Mouse (Mus musculus) lung, adult 2 months (tissue): ENCODE data around the gene Smad6. TPM values are rescaled to one million over a fixed set of nuclear protein-coding genes. Genes with fewer than 3 reads are reported as not detected.
A peak's percentile ranks its signal among the peaks of the same experiment; 100 is the strongest.

Source experiments
- DNase-seq: peaks from one replicate; pipeline ENCODE4 v3.0.0; 2022
- H3K4me1 ChIP-seq: fragments of 200-500 bp; 2 replicates; pipeline ENCODE4 v1.6.1; 2011; ENCODE audit warnings: low read length; ENCODE audit not compliant: control insufficient read depth, insufficient read depth
- H3K4me3 ChIP-seq: fragments of 200-500 bp; replicated peaks from 2 replicates; pipeline ENCODE3; 2011; ENCODE audit warnings: low read depth, mild to moderate bottlenecking, control low read depth, low read length; ENCODE audit errors: extremely low read depth
- CTCF ChIP-seq: fragments of 200-500 bp; IDR thresholded peaks from 2 replicates; pipeline ENCODE4 v1.5.1; 2011; ENCODE audit warnings: mild to moderate bottlenecking, low read length, control low read depth; ENCODE audit not compliant: insufficient read depth
- POLR2A ChIP-seq: fragments of 200-500 bp; IDR thresholded peaks from 2 replicates; pipeline ENCODE4 v1.6.1; 2011; ENCODE audit warnings: low read depth, mild to moderate bottlenecking, control low read depth, low read length, borderline replicate concordance; ENCODE audit errors: extremely low read depth
- WGBS: fragments of 180-500 bp; shearing (Covaris S2); methylation state at CpG from one replicate; pipeline ENCODE4 v1.1.7; 2018; 5-methylcytosine and 5-hydroxymethylcytosine counted together
- polyA plus RNA-seq: library from polyadenylated mRNA; depleted of rRNA; stranded (reverse); fragments of >200 nt; gene quantifications from 2 replicates; pipeline ENCODE4 v1.2.3, GENCODE M21; 2012; rRNA removed

Gene Smad6
- polyA plus RNA-seq, 1 experiment, result 260 TPM

DNA sequence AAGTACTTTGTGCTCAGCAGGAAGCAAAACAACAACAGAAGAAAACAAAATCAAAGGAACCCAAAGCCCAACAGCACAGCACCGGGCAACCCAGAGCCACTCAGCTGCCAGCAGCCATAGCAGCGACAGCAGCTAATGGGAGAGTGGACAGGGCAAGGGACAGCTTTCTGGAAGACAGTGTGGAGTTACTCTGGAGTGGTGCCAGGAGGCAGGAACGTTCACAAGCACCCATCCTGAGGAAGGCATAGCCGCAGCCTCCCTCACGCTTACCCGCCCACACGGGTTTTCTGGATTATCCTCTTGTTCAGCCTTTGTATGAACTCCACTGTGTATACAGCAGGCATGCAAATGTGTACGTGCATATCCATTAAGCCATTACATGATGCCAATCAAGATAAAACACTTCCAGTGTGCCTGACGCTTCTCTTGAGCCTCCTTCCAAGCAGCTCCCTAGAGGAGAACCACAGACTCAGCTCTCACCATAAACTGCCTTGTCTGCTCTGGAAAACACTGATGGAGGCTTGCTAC lies 98.6 kb downstream of the Smad6 start:
- no peak for TF ChIP-seq POLR2A
- TF ChIP-seq CTCF, result no peak
- H3K4me1 ChIP-seq, result peaks cover 11% of the 10 kb centered on the region
- H3K4me3 ChIP-seq, result no peak overlapping the region
- 43% methylated on average over 9 of the region's 9 CpGs for WGBS
- no peak for DNase-seq

DNA sequence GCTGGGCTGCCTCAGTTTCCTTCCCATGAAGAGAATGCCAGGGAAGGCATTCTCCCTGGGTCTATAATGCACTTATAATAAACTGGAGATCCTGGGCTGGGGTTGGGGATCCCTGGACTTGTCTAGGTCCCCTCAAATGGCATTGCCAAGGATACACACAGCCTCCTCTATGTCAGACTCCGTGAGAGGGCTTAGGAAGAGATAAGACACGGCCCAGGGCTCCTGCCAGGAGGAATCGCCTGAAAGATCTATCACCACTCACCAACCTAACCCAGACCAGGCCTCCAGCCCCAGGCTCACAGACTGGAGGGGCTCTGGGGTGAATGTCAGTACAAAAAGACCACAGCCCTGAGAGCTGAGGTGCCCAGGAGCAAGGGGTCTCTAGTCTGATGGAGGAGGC lies 102.2 kb downstream of the Smad6 start:
- no peak for DNase-seq
- 80% methylated on average over 3 of the region's 3 CpGs for WGBS

GRCm38 (mm10) chr9:63919001-63919555 lies 102.8 kb downstream of the Smad6 start:
- TF ChIP-seq POLR2A (no peak), CTCF (no peak)
- DNase-seq, result no peak
- Histone ChIP-seq H3K4me1 (peaks cover 4% of the 10 kb centered on the region), H3K4me3 (no peak overlapping the region)
- WGBS, result 78% methylated on average over 18 of the region's 18 CpGs

More for the DNA sequence above, 102.2 kb downstream of the Smad6 start:
- no peak for TF ChIP-seq CTCF
- TF ChIP-seq POLR2A, result no peak
- H3K4me3 ChIP-seq, result no peak overlapping the region
- peaks cover 4% of the 10 kb centered on the region; the same call in 1 of the 2 replicates for H3K4me1 ChIP-seq

DNA sequence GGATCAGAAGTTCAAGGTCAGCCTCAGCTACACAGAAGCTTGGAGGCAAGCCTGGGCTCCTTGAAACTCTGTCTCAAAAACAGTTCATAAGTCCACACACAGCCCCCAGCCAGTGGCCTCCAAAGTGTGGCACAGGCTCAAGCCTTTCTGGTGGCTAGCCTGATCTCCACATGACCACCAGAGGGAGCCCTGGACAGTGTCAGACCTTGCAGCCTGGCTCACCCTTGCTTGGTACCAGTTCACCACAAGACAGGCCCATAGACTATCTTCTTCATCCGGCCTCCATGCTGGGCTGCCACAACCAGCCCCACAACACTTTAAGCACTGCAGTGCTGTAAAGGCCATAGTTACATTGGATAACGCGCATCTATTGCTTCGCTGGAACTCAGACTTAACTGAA lies 103.6 kb downstream of the Smad6 start:
- TF ChIP-seq POLR2A, result no peak
- peak; percentile 97 for TF ChIP-seq CTCF
- Histone ChIP-seq H3K4me3 (no peak overlapping the region), H3K4me1 (peaks cover 2% of the 10 kb centered on the region)
- WGBS, result 61% methylated on average over 4 of the region's 4 CpGs
- DNase-seq, result peak; percentile 76

DNA sequence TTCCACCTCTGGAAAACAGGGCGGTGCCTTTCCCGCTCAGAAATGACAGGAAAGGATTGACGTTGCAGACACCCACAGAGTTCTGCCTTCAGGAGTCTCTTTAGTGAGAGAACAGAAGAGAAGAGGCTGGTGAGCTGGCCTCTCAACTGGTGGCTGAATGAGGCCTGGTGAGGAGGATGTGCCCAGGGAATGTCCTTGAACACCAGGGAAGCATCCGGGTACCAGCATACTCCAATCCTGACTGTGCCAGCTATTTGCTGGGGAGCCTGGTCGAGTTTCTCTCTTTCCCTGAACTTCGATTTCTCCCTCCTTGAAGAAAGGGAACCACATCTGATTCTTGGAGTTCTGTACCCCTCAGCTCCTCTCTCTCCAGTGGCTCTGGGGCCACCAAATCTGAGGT lies 105.4 kb downstream of the Smad6 start:
- 62% methylated on average over 6 of the region's 6 CpGs for WGBS
- DNase-seq, result no peak

DNA sequence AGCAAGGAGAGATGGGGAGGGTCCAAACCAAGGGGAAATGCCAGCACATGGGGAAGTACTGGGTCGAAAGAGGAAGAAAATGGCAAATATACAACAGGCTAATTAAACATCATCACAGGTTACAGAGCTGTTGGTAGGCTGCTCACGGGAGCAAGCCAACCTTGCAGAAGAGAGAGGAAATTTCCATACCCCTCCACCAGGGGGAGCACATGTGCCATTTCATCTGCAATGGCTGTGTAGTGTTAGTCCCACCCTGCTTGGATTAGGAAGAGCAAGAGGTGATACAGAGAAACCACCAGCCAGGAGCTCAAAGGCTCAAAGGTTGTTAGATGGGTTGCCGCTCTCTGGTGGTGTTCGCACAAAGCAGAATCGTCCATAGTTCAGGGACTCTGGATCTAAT lies 105.9 kb downstream of the Smad6 start:
- Histone ChIP-seq H3K4me3 (no peak overlapping the region), H3K4me1 (peaks cover 6% of the 10 kb centered on the region)
- no peak for TF ChIP-seq POLR2A
- peak; percentile 77 for TF ChIP-seq CTCF
- WGBS, result 63% methylated on average over 5 of the region's 5 CpGs
- DNase-seq, result peak; percentile 73

More for the DNA sequence above, 105.4 kb downstream of the Smad6 start:
- no peak overlapping the region for H3K4me3 ChIP-seq
- peaks cover 6% of the 10 kb centered on the region for H3K4me1 ChIP-seq
- TF ChIP-seq POLR2A (no peak), CTCF (no peak)

GRCm38 (mm10) chr9:63914944-63915343 lies 106.9 kb downstream of the Smad6 start:
- DNase-seq, result no peak
- WGBS, result 50% methylated on average over 5 of the region's 5 CpGs
- TF ChIP-seq CTCF (no peak), POLR2A (no peak)
- peaks cover 6% of the 10 kb centered on the region for H3K4me1 ChIP-seq
- H3K4me3 ChIP-seq, result no peak overlapping the region

- H3K4me1 ChIP-seq, result peaks cover 6% of the 10 kb centered on the region
- H3K4me3 ChIP-seq, result no peak overlapping the region
- DNase-seq, result no peak
- TF ChIP-seq CTCF (no peak), POLR2A (no peak)
- WGBS, result 20% methylated on average over 9 of the region's 9 CpGs
Observed at GRCm38 (mm10) chr9:63912051-63912450, 109.8 kb downstream of the Smad6 start.

DNA sequence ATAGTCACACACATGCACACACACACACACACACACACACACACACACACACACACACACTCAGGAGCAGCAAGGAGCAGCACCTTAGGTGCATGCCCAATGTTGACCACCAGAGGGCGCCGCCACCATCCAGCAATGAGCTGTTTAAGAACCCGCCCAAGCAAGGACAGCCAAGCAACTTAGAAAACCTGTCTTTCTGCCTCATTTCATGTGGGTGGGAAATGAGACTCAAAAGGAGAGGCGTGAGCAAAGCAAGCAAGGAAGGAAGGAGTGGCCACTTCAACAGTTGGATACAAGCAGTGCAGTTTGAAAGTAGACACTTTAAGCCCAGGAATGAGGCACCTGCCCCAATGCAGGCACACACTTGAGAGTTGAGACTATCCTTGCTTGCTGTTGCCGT lies 112.2 kb downstream of the Smad6 start:
- peak; percentile 78 for DNase-seq
- no peak overlapping the region for H3K4me3 ChIP-seq
- 11% methylated on average over 5 of the region's 5 CpGs for WGBS
- H3K4me1 ChIP-seq, result peaks cover 6% of the 10 kb centered on the region
- TF ChIP-seq CTCF (peak; percentile 85), POLR2A (no peak)

DNA sequence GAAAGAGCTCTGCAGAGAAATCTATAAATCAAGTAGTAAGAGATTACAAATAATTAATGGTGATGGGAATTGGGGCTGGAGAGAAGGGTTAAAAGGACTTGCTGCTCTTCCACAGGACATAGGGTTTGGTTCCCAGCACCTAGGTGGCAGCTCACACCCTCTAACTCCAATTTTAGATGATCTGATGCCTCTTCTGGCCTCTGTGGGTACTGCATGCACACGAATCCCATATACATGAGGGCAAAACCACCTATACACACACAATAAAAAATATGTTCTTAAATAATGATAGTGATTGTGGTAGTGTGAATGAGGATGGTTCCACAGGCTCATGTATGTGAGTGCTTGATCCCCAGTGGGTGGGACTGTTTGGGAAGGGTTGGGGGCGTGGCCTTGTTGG lies 117.3 kb downstream of the Smad6 start:
- 89% methylated on average over 2 of the region's 2 CpGs for WGBS
- TF ChIP-seq POLR2A (no peak), CTCF (no peak)
- Histone ChIP-seq H3K4me1 (no peaks in the 10 kb centered on the region), H3K4me3 (no peak overlapping the region)
- no peak for DNase-seq

Other genes with a start within 250 kb of the Smad6 start
- 2.9 TPM in 2 replicates for gene Lctl, start 95.1 kb upstream of the Smad6 start, polyA plus RNA-seq
- gene Zwilch, start 151.0 kb upstream of the Smad6 start, polyA plus RNA-seq, result 0.43 and 0.91 TPM in 2 replicates
- 232 and 320 TPM in 2 replicates for gene Rpl4, start 151.3 kb upstream of the Smad6 start, polyA plus RNA-seq
- gene Snapc5, start 157.2 kb upstream of the Smad6 start, polyA plus RNA-seq, result 7.6 and 11.9 TPM in 2 replicates
- not detected in 2 replicates for gene Uchl4, start 213.1 kb upstream of the Smad6 start, polyA plus RNA-seq
- gene Map2k1, start 231.6 kb upstream of the Smad6 start, polyA plus RNA-seq, result 35.0 and 50.8 TPM in 2 replicates